In the genomic region with DNA sequence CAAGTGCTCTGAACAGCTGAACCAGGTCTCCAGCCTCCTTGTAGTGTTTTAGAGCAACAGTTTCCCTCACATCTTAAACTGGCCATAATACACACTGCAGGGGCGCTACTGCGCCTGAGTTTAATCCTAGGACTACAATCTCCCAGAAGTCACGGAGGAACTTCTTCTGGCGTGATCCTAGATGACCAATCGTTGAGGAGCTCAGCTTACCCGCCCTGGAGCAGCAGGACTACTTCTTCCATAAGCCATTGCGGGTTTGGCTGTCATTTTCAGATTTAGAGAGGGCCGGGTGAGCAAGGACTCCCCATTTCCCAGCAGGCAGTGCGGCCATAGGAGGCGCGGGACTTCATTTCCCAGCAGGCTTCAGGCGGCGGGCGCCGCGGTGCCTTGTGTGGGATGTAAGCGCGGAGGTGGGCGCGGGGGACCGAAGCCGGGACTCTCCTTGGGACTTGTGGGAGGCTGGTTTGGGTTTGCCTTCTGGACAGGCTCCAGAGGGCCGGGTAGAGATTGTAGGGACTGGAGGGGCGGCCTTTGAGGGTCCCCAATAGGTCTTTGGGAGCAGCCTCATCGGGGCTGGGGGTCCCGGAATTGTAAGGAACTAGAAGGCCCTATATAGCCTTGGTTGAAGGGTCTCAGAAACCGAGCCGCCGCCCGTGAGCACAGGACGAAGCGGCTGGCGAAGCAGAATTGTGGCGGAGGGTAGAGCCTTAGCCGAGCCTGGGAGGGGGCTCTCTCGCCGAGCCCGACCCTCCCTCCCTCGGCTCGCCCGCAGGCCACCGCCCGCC, we compare ENCODE assay signal across 7 mouse cellular contexts. TPM values are rescaled to one million over a fixed set of nuclear protein-coding genes. Genes with fewer than 3 reads are reported as not detected.
DNase-seq lines count a peak whose midpoint lies in the region; ATAC-seq lines count a peak whose summit lies in the region.

TSS of gene Men1 (plus strand) at position 307 of the 785 bp plus-strand sequence.

- peak within 1 kb of the TSS; percentile 92 for H3K27ac ChIP-seq in intestine, embryonic 16.5 days (ENCODE audit: low read length)
- H3K27ac ChIP-seq in midbrain, embryonic 11.5 days (ENCODE audit: low read depth, low read length), result peak within 1 kb of the TSS; percentile 48; the same call in 1 of the 2 replicates

- peak within 1 kb of the TSS; percentile 89 for H3K9ac ChIP-seq in intestine, embryonic 16.5 days (ENCODE audit: low read depth, low read length)
- H3K9ac ChIP-seq in midbrain, embryonic 11.5 days (ENCODE audit: low read length), result peak within 1 kb of the TSS; percentile 80

- WGBS in intestine, embryonic 16.5 days, result 0% methylated on average over 43 of the region's 43 CpGs
- under 1% methylated on average over 43 of the region's 43 CpGs for WGBS in midbrain, embryonic 11.5 days

- peak; percentile 92 for ATAC-seq in intestine, embryonic 16.5 days
- peak; percentile 90 for ATAC-seq in midbrain, embryonic 11.5 days (ENCODE audit: low FRiP score)

- no peaks in the 10 kb centered on the region for H3K27me3 ChIP-seq in intestine, embryonic 16.5 days (replicated peaks; ENCODE audit: control insufficient read depth, insufficient read depth, low read length)
- no peaks in the 10 kb centered on the region for H3K27me3 ChIP-seq in midbrain, embryonic 11.5 days (ENCODE audit: control insufficient read depth, insufficient read depth, low read length)

- peaks cover 15% of the 10 kb centered on the region for H3K36me3 ChIP-seq in intestine, embryonic 16.5 days (ENCODE audit: control insufficient read depth, insufficient read depth, low read length)
- peaks cover 9% of the 10 kb centered on the region for H3K36me3 ChIP-seq in midbrain, embryonic 11.5 days (ENCODE audit: control insufficient read depth, insufficient read depth, low read length)

- intact Hi-C loops in left cerebral cortex, postnatal 36 days (cut with DNase I), result loop anchor here (5.0 kb wide), 2 partner anchors 193 to 268 kb away; partner anchors contain the start of genes Arl2, Batf2 and Tm7sf2

- H3K4me2 ChIP-seq in intestine, embryonic 16.5 days (ENCODE audit: low read depth, low read length), result peak within 1 kb of the TSS; percentile 94
- peak within 1 kb of the TSS; percentile 82 for H3K4me2 ChIP-seq in midbrain, embryonic 11.5 days

- peak within 1 kb of the TSS; percentile 90 for H3K4me3 ChIP-seq in intestine, embryonic 16.5 days (ENCODE audit: low read length)
- peak within 1 kb of the TSS; percentile 58 for H3K4me3 ChIP-seq in midbrain, embryonic 11.5 days (ENCODE audit: low read depth, low read length)

- no peaks in the 10 kb centered on the region for H3K9me3 ChIP-seq in intestine, embryonic 16.5 days (ENCODE audit: control insufficient read depth, low read length)
- no peaks in the 10 kb centered on the region for H3K9me3 ChIP-seq in midbrain, embryonic 11.5 days (ENCODE audit: control insufficient read depth, low read length)

- peaks cover 26% of the 10 kb centered on the region for H3K4me1 ChIP-seq in intestine, embryonic 16.5 days (ENCODE audit: control insufficient read depth, insufficient read depth, low read length)
- peaks cover 20% of the 10 kb centered on the region for H3K4me1 ChIP-seq in midbrain, embryonic 11.5 days (ENCODE audit: control insufficient read depth, insufficient read depth, low read length)

- DNase-seq in adrenal gland, adult 8-10 months, result peak; percentile 96
- DNase-seq in embryo, embryonic 9.5 days (ENCODE audit: extremely low spot score), result peak; percentile 92
- DNase-seq in gastrocnemius, postnatal 4 days (ENCODE audit: low spot score in 2 of 2), result peak; percentile 84 to 90
- peak; percentile 96 for DNase-seq in left cerebral cortex, postnatal 36 days (ENCODE audit: low spot score in 2 of 2)
- DNase-seq in midbrain, embryonic 11.5 days (ENCODE audit: low spot score, missing footprints), result peak; percentile 99
- DNase-seq in skeletal muscle tissue, adult 2 months (ENCODE audit: low read depth, low spot score), result peak; percentile 97

RNA-seq across cellular contexts. Expression of gene Men1, which starts in this region (rescaled TPM):
- total RNA-seq in adrenal gland, adult 8-10 months (2022), result 10 to 100 TPM; 53.4 to 67.8 (median 64.5) TPM
- 10 to 100 TPM; 23.6 to 24.5 TPM for total RNA-seq in gastrocnemius, postnatal 4 days (2021)
- polyA plus RNA-seq in intestine, embryonic 16.5 days (2015; fragmentation: Nextera tagmentation; extraction: Ambion mirVana), result 61.3 and 61.4 TPM in 2 replicates
- total RNA-seq in left cerebral cortex, postnatal 36 days (2021), result 10 to 100 TPM; 67.5 to 73.7 TPM
- 51.2 and 54.7 TPM in 2 replicates for polyA plus RNA-seq in midbrain, embryonic 11.5 days (2014; fragmentation: Nextera tagmentation; extraction: Ambion mirVana)

Comparison
In these comparisons a context has a peak if more than half of its experiments do, and no peak if none do; other contexts are left out.
1. Peak in every context shown above with its lines: DNase-seq, ATAC-seq, H3K4me3 ChIP-seq and H3K27ac ChIP-seq.